Mouse (Mus musculus): Measurements from ENCODE around the gene Foxn1.

Gene Foxn1

DNA sequence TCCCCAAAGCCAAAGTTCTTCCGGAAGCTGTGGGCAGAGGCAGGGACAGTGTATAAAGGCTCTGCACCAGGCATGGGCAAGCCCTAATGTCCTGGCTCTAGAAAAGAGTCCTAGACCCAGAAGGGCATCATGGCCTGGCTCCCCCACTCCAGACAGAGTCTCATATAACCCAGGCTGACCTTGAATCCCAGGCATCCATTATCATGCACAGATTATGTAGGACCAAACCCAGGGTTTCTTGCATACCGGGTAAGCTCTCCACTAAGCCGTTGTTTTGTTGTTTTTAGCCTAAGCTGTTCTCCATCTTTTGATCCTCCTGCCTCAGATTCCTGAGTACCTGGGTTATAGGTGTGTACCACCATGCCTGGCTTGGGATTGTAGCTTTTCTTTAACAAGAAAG, 14.6 kb upstream of the Foxn1 start:
- DNase-seq (ENCODE audit: low spot score in 2 of 2), result no peak

DNA sequence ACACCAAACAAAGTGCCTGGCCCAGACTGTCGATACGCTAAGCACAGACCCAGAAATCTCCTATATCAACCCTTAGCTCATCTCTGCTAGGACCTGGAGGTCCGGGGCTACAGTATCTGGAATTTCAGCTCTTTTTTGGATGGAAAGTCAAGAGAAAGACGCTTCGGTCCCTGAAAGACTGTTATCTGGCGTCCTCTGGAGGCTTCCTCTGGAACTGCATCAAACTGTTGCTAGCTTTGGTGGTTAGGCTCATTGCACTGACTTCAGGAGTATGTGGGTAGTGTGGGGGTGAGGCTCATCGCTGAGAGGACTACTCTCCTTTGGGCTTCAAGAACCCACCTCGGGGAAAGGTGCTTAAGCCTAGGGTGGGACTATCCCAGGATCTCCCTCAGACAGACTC, 13.3 kb upstream of the Foxn1 start:
- DNase-seq (ENCODE audit: low spot score in 2 of 2), result peak; percentile 18 to 58

DNA sequence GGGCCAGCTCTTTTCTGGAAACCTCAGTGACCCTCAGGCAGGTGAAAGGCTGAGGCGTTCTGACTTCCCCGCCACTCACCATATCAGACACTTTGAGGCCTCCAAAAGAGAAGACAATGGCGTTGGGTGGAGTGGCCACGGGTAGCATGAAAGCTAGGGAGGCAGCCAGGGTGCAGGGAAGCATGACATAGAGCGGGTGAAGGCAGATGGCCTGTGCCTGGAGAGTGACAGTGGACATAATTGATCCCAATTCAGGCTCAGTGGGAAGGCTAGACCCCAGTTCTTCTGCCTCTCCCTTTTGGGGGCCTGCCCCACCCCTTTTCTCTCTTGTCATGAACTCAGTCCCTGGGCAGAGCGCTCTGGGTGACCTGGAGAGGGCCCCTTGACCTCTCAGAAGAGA, 11.9 kb upstream of the Foxn1 start:
- no peak for DNase-seq (ENCODE audit: low spot score in 2 of 2)

DNA sequence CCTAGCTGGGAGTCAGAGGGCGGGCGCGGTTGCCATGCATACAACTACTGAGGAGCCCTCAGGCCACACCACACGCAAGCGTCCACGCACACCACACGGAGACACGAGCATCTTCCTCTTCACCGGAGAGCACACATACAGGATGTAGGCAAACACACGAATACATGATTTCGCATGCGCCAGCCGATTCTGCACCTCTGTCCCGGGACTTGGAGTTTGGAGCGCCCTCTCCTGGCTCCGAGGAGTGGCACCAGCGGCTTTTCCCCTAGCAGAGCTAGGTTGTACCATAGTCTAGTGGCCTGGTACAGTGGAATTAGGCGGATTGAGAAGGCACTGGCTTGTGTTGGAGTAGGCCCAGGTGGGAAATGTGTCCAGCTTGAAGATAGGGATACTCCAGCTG, 11.0 kb upstream of the Foxn1 start:
- DNase-seq (ENCODE audit: low spot score in 2 of 2), result peak; percentile 62 to 78

DNA sequence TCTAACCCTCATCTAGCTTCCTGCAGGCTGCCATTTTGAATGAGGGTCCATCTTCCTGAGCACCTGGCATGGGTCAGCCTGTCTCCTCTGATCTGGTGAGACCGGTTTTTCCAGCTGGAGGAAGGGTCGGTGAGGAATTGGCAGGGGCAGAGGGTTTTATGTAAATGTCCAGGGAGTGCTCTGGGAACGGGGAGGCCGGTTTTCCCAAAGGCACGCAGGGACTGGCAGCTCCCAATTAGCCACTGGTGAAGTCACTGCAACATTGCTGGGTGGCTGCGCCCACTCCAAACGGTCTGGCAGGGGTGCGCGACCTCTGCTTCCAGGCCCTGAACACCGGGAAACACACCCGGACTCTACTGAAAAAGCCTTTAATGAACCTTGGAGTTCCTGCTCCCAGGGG, 10.6 kb upstream of the Foxn1 start:
- no peak for DNase-seq (ENCODE audit: low spot score in 2 of 2)

DNA sequence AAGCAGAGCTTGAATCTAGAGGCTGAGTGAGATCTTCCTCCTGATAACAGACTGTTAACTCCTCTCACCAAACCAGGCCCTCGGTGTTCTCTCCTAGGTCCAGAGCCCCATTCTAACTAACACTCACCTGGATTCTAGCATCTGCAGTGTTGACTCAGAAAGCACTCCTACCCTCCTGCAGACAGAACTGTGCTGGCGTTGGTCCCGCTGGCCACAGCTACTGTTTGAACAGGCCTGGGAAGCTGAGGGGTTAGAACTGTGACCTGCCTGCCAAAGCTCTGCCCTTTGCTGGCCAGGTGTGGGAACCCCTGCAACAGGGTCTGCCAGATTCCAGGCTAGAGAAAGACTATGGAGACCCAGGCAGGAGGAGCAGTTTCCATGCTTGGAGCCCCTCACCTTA, 6.4 kb upstream of the Foxn1 start:
- no peak for DNase-seq (ENCODE audit: low spot score in 2 of 2)

DNA sequence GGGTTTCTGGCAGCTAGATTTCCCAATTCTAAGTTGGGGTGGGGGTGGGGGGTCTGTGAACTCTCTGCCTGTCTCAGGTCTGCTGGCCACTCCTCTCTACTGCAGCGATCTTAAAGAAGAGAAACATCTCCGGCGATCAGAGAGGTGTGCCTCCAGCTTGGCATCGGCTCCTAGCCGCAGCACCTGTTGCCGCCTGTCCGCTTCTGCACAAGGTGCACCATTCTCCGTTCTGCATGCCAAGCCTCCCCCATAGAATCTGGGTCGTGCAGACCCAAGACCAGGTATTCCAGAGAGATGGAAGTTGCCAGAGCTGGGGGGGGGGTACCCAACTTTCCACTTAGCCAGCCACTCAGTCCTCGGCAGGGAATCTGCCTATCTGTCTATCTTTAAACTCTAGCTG, 582 bp downstream of the Foxn1 start:
- DNase-seq (ENCODE audit: low spot score in 2 of 2), result no peak

DNA sequence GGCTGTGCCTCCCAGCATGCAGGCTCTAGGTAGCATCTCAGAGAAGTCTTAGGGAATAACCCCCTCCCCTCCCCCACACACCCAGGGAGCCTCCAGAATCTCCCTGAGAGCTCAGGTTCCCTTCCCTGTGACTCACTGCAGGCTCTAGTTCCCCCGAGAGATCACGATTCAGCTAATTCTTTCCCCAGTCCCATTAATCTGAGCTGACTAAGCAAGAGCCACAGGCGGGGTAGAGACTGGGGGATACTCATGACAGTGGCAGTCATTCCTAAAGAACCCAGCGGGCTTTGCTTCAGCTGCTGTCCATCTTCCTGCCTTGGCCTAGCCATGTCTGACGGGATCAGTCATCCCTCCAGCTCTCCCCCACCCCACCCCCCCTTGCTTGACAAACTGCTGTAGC, 3.7 kb downstream of the Foxn1 start:
- no peak for DNase-seq (ENCODE audit: low spot score in 2 of 2)

DNA sequence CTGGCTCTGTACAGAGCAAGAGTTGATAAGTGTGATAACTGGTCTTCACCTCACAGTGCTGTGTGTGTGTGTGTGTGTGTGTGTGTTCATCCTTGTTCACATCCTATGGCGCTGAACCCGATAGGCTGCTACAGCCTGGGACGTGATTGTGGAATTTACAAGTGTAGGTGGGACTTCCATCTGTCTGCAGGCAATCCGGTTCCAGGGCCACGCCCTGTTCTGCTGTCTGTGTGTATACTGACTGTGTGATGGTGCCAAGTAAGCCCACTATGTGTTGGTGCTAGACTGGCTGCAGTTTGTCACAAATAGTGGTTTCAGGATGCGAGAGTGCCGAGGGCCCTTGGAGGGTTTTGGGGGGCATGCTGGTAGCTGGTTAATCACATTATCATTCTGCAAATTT, 4.1 kb downstream of the Foxn1 start:
- no peak for DNase-seq (ENCODE audit: low spot score in 2 of 2)

DNA sequence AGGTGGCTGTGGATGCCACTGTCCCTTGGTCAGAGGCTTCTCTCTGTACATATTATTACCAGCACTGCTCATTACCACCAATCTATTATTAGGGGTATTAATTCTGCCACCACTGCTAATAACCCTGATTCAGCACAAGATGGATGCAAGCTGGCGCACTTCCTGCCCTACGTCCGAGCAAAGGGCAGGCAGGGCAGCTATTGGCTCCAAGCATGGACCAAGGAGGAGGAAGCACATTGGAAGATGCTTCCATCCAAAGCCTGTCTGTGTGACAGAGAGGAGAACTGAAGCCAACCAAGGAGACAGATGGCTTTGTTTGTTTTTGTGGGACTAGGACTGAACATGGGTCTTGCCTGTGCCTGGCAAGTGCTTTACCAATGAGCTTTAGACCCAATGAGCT, 5.4 kb downstream of the Foxn1 start:
- DNase-seq (ENCODE audit: low spot score in 2 of 2), result no peak

DNA sequence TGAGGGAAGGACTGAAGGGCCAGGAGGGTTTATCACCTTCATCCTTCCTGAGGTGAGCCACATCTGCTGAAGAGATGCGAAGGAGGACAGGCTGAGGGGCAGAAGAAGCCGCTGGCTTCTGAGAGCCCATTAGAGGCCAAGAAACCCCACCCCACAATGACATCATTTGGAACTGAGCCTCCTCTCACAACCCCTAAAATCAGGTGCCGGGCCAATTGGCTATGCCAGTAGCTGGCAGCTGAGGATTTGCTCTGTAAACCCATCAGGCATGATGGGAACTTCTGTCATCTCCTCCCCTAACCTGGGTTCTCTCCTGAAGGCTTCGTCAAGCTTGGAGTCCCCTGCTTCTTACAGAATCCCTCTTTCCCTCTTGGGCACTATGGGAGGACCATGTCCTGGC, 6.0 kb downstream of the Foxn1 start:
- no peak for DNase-seq (ENCODE audit: low spot score in 2 of 2)

DNA sequence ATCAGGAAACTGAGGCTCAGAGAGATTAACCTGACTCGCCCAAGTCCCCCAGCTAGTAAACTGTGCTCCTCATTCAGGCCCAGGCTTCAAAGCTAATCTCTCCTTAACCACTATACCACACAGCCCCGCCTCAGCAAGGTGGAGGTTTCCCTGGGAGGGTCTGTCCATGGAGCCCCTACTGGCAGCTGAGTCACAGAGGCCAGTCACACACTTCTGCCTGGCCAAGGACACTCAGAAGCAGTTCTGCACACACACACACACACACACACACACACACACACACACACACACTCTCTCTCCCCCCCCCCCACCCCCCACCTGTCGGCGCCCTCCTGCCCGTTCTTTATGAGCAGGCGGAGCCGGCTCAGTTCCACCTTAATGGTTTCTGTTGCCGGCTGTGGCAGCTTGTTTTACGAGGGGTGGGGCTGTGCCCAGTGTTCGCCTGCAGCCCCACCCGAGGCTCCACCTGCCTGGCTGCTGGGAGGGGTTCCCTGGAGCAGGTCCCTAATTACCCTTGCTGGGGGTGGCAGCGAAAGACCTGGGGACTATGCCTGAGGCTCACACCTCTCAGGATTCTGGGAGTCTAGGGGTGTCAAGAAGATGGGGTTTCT, 8.7 kb downstream of the Foxn1 start:
- no peak for DNase-seq (ENCODE audit: low spot score in 2 of 2)

DNA sequence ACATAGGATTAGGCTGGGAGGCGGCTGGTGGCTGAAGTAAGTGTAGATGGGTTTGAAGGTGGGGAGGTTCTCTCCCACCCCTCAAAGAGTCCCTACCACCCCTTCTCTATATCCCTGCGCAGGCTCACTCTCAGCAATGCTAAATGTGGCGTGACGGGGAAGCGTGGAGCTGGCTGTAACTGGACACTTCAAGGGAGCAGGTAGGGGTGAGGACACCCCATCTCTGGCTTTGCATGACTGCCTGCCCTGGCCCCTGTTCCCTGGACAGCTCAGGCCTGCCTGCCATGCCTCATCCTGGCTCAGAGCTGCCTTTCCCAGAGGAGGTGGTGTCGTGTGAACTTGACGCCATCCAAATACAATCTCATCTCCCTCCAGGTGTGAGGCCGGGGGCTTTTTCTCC, 12.2 kb downstream of the Foxn1 start:
- DNase-seq (ENCODE audit: low spot score in 2 of 2), result no peak

DNA sequence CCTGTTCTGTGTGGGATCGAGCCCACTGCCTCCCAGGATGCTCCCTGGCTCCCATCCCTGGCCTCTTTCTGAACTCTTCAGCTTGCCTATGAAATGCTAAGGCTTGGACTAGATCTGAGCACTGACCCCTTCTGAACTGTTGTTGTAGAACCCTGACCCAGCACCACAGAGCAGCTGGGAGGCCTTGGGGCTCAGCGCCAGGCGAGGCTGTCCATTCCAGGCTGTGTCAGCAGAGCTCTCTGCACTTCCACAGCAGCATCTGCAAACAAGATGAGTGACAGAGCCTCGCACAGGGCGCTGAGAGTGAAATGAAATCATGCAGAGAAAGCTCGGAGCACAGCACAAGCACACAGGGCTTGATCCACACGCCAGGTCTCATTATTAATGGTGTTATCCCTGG, 13.7 kb downstream of the Foxn1 start:
- DNase-seq (ENCODE audit: low spot score in 2 of 2), result no peak

DNA sequence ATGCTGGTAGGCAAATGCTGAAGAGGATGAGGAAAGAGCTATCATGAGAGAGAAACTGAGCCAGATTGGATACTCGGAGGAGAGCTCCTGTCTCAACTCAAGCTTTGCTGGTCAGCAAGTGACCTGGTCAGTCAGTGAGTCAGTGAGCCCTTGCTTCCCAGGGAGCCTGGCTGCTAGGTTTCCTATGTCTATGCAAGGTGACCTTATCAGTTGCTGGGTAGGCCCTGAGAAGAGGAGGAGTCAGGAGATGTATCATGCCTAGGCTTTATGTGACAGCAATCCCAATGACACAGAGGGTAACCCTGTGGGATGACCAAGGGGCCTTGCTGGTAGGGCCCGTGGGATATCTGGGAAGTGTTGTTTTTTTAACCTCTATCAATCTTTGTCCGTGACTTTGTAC, 14.2 kb downstream of the Foxn1 start:
- no peak for DNase-seq (ENCODE audit: low spot score in 2 of 2)

DNA sequence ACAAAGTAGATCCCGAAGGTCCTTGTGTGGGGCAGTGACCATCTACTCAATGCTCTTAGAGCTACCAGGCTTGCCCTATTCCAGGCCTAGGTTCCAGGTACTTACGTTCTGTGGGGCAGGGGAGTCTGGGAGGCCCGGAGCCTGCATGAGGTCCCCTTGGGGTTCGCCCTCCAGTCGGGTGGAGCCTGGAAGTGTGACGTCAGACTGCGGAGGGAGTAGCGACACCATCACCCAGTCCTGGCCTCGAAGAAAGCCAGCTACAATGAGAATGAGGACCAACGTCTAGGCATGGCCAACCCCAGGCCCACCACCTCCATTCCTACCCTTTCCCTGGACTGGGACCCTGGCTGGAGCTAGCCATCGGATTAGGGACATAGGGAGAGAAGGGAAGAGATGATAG, 14.6 kb downstream of the Foxn1 start:
- no peak for DNase-seq (ENCODE audit: low spot score in 2 of 2)

DNA sequence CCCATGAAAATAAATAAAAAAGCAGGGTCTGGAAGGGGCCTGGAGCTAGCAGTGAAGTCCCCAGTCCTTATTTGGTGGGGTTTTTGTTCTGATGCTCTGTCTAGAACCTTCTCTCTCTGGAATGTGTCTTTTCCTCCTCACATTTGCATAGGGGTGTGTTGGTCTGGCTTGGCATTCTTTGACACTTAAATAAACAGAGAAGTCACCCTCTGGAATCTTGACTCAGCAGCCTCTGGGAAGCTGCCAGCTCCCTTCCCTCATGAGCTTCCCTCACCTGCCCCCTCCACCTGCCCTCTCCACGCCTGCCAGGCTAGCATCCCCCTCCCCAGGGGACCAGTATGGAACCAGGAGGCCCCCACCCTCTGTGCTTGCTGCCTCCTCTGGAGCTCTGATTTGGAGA, 16.0 kb downstream of the Foxn1 start:
- DNase-seq (ENCODE audit: low spot score in 2 of 2), result no peak

DNA sequence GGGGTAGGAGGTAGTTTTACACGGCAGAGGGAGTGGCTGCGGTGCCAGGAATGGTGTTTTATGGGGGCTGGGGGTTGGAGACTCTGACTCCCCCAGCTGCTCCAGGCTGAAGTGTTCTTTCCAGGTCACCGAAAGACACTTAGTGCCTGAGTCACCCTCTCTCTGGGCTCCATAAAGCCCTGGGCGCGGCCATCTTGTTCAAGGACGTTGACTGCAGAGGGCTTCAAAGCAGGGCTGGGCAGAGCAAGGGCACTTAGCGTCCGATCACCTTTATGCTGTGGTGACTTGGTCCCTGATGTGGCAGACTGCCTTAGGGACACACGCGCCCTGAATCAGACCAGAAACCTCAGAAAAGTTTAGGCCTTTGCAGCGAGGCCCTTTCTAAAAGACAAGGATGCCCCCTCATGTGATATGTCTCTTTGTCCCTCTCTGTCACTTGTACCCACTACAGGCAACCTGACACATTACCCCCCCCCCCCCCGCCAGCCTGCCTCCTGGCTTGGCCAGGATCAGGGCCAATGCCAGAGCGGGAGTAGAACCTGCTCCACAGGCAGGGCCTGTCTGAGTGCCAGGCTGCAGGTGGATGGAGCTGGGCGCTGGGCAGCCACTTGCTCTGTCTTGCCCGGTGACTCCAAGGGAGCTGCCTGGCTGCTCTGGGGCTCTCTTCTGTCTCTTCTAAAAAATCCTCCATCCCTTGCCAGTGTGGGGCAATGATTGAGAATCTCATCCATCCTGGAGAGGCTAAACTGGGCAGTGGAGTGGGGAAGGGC, 18.7 kb downstream of the Foxn1 start:
- no peak for DNase-seq (ENCODE audit: low spot score in 2 of 2)

DNA sequence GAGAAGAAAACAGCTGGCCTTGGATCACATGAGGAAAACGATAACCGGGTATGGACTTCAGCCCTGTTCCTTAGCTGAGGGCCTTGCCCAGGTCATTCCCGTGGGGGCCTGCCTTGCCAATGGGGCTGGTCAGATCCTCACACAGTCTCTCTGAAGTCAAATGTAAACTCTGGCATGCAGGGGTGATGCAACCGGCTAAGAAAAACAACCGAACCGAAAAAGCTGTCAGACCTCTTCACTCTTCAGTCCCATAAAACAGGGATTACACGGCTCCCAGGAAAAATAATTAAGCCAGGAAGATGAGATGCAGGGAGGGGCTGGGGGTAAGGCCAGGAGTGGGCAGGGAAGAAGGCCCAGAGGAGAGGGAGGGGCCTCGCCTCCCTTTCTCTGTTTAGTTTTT, 22.3 kb downstream of the Foxn1 start:
- DNase-seq (ENCODE audit: low spot score in 2 of 2), result no peak

DNA sequence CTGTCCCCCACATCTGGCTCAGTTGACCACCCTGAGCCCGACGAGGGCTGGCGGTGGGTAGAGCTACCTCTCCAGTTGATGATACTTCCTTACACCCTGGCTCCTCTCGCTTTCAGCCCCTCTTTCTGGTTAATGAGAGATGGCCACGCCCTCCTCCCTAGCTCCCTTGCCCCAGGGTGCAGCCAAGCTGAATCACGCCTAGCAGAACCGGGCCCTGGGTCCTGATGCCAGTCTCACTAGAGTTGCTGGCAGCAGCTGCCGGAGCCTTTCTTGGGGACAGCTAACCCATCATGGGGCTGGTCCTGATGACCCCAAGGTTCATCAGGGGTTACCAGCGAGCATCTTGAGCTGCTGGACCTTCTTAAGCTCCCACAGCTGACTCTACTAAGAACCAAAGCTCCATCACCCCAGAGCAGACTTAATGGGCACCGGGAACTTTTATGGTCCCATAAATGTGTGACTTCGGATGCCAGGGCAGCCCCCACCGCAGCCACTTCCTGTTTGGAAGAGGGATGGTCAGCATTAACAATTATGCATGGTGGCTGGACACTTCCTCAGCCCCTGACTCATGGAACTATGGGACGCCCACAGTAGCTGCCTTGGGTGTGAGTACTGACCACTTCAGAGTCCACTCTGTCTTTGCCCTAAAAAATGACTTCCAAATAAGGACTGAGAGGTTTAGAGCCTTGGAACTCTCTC, 22.9 kb downstream of the Foxn1 start:
- DNase-seq (ENCODE audit: low spot score in 2 of 2), result no peak

DNA sequence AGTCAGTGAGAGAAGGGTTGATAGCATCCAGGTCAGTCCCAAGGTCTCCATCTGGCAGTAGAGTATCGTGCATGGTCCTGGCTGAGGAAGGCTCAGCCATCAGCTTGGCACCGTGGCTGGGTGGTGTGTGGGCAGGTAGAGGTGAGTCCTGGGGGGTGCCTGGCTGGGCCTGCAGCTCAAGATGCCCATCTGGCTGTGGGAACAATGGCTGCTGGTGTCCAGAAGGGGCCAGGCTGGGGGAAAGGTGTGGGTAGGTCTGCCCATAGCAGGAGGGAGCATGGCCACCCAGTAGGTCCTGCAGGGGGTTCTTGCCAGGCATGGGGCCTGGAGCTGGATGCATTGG, 25.6 kb downstream of the Foxn1 start:
- DNase-seq (ENCODE audit: low spot score in 2 of 2), result no peak

DNA sequence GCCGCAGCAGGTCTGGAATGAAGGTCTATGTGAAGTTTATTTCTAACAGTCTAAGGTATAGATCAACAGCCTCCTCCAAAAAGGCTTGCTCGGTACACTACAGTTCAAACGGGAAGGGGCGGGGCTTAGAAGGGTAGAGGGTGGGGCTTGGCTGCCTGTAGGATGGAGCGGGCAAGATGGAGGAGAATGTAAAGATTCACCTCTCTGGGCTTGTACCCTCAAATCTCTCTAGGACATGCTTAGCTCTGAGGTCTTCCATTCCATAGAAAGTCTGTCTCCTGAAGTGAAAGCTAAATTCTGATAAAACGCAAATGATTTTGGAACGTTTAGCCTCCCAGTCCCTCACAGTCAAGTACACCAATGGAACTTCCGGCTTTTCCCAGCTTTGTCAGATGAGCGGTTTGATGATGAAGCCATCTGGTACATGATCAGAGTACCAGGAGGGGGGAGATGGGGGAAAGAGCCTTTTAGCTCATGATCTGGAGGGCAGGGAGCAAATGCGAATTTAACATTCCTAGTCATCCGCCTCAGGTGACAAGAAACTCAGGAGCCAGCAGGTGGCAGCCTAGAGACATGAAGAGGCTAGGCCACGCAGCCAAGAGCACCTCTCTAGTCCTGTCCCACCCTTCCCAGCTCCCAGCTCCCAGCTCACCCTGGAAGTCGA, 26.1 kb downstream of the Foxn1 start:
- DNase-seq (ENCODE audit: low spot score in 2 of 2), result peak; percentile 48 to 72
